Mouse (Mus musculus): ENCODE results near the gene Olfr449. TPM values are rescaled to one million over a fixed set of nuclear protein-coding genes. Genes with fewer than 3 reads are reported as not detected.

Olfr449 gene
- not detected for polyA plus RNA-seq (2017; shearing (Covaris generic))

DNA sequence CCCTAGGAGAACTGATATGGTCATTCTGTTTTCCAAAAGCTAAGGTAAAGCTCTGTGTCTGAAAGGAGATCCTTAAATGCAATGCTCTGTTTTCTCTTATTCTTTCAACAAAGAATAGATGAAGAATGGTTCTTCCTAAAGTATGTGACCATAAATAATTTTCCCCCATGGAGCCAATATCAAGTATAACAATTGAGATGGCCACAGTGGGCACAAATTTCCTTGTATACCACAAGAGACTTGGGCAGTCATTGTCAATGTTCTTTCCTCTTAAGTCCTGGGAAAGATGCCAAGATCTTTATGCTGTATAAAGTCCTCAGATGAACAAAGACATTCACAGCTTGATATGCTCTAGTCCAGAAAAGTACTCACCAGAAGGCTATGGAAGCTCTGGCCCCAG is at the start of gene Olfr449:
Gene Olfr449, plus strand, starts transcription at position 301 of the 400 bp plus-strand sequence.

DNA sequence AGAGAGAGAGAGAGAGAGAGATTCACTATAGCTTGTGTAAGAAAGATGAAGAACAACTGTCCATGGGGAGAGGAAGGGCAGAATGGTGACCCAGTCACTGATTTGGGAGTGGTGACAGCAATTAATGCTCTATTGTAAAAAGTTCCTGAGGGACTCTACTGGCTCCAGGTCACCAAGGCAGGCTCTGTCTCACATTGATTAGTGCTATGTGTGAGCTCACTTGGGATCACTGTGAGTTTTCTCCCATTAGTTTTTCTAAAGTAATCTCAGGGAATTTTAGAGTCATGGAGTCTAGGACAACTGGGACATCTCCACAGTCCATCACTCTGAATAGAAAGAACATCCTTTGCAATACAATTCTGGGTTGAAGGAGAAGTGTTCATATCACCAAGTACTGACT is 49.4 kb upstream of the Olfr449 start, which contains the start of gene Olfr452:
Gene Olfr452, plus strand, starts transcription at position 301 of the 400 bp plus-strand sequence.

DNA sequence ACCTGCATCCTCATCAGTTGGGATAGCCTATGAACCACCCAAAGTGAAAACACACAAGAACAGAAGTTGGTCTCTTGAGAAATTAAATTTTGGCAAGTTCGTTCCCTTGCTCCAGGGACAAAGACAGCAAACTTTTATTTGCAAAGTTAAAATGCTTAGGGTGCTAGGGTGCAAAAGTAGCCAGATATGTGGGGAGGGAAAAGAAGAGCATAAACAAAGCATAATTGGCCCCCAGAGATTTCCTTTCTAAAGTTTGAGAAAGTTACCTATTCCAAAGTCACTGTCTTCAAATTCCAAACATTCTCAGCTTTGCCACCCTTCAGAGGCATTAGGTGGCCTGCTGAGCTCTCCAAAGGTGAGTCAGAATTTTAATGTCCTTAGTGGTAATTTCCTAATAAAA is 22.5 kb upstream of the Olfr449 start, which contains the start of gene Olfr450:
Gene Olfr450, plus strand, starts transcription at position 301 of the 400 bp plus-strand sequence.

Other genes starting within 250 kb of the Olfr449 start
- not detected for gene Tcaf3, start 236.7 kb upstream of the Olfr449 start, polyA plus RNA-seq (2017; shearing (Covaris generic))
- gene Tcaf2, start 189.1 kb upstream of the Olfr449 start, polyA plus RNA-seq (2017; shearing (Covaris generic)) = not detected
- not detected for gene Tcaf1, start 124.3 kb upstream of the Olfr449 start, polyA plus RNA-seq (2017; shearing (Covaris generic))
- not detected for gene Olfr453, start 95.0 kb upstream of the Olfr449 start, polyA plus RNA-seq (2017; shearing (Covaris generic))
- gene Olfr38, start 78.0 kb upstream of the Olfr449 start, polyA plus RNA-seq (2017; shearing (Covaris generic)) = not detected
- gene Olfr452, start 49.3 kb upstream of the Olfr449 start, polyA plus RNA-seq (2017; shearing (Covaris generic)) = not detected
- not detected for gene Olfr450, start 22.4 kb upstream of the Olfr449 start, polyA plus RNA-seq (2017; shearing (Covaris generic))
- gene Olfr448, start 56.1 kb downstream of the Olfr449 start, polyA plus RNA-seq (2017; shearing (Covaris generic)) = not detected
- not detected for gene Olfr447, start 74.5 kb downstream of the Olfr449 start, polyA plus RNA-seq (2017; shearing (Covaris generic))
- gene Olfr446, start 87.0 kb downstream of the Olfr449 start, polyA plus RNA-seq (2017; shearing (Covaris generic)) = 0.06 TPM
- gene Olfr444, start 114.7 kb downstream of the Olfr449 start, polyA plus RNA-seq (2017; shearing (Covaris generic)) = not detected